Mouse (Mus musculus) myocyte (in vitro differentiated cells): ENCODE data around the gene Robo1.
A peak's percentile ranks its signal among the peaks of the same experiment; 100 is the strongest.

Source experiments
- E2F4 ChIP-seq: IDR thresholded peaks from one replicate; pipeline ENCODE4 v1.6.1; 2011; ENCODE audit warnings: mild to moderate bottlenecking, control low read depth, moderate library complexity; ENCODE audit not compliant: insufficient read depth
- MYOD1 ChIP-seq, 3 experiments: IDR thresholded peaks; one replicate each; pipeline ENCODE4 v1.6.1; 2011; ENCODE audit warnings: control low read depth in 2 of 3, low read depth in 2 of 3, mild to moderate bottlenecking in 2 of 3, moderate library complexity in 1 of 3; ENCODE audit not compliant: insufficient read length in 2 of 3, control insufficient read depth in 1 of 3
- MYOG ChIP-seq, 3 experiments: IDR thresholded peaks; one replicate each; pipeline ENCODE4 v1.6.1; 2011; ENCODE audit warnings: control low read depth in 2 of 3, low read depth in 2 of 3, mild to moderate bottlenecking in 2 of 3; ENCODE audit not compliant: insufficient read length in 2 of 3, control insufficient read depth in 1 of 3, insufficient read depth in 1 of 3
- POLR2A ChIP-seq: IDR thresholded peaks from one replicate; pipeline ENCODE4 v1.6.1; 2011; ENCODE audit warnings: low read depth, mild to moderate bottlenecking, control low read depth, moderate library complexity; ENCODE audit not compliant: insufficient read length
- POLR2AphosphoS2 ChIP-seq: IDR thresholded peaks from one replicate; pipeline ENCODE4 v1.6.1; 2011; ENCODE audit warnings: low read depth, control low read depth; ENCODE audit not compliant: insufficient read length
- SRF ChIP-seq: IDR thresholded peaks from one replicate; pipeline ENCODE4 v1.6.1; 2011; ENCODE audit warnings: low read depth; ENCODE audit not compliant: control insufficient read depth, insufficient read length

DNA sequence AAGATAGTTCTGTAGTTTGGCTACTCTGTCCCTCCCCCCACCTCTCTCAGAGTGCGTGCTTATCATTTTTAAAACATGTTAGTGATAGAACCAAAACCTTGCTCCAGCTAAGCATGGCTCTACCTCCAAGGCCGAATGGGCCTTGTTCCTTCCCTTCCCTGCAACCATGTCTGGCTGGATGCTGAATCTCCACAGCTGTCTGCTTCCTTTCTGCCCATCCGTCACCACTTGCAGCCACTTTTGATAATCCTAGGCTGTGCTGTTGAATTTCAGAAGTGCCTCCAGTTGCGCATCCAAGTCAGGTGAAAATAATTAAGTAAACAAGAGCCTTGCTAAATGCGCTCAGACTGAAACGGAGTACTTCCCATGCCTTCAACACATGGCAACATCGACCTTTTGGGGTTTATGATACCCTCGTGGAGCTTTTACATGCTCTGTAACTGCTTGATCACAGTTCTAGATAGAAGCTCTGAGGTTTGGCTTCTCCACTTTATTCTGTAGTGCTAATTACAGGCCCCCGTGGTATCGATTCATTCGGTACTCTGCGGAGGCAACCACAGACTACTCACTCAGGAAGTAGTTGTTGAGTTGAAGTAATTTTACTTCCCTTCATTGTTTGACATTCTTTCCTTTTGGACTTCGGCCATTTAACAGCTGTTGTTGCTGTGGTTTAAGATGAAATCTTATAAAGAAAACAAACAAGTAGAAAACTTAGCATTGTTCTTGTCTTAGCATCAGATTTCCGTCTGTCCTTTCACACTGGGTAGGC lies 413.8 kb downstream of the Robo1 start:
- TF ChIP-seq MYOG (IDR thresholded peaks at IDR 0.05; ENCODE audit: control insufficient read depth in 1 of 3, insufficient read depth in 1 of 3, insufficient read length in 2 of 3, low read depth in 2 of 3) (peak in 1 of 3 experiments; percentile 6), SRF (no peak), POLR2AphosphoS2 (no peak), MYOD1 (IDR thresholded peaks at IDR 0.05; ENCODE audit: control insufficient read depth in 1 of 3, insufficient read length in 2 of 3, low read depth in 2 of 3) (peak in 2 of 3 experiments; percentile 43 to 55), POLR2A (no peak), E2F4 (no peak)
